Mouse (Mus musculus) CD4-positive helper T cell, adult 2 months (primary cell): ENCODE data around the gene Atg3.

Experiments used
- DNase-seq: peaks from one replicate; pipeline ENCODE4 v3.0.0-alpha.2; 2012; ENCODE audit warnings: low read depth, missing footprints, low spot score

The Atg3 gene

GRCm38 (mm10) chr16:45158522-45159388, at the start of gene Atg3, which contains the start of gene Slc35a5:
Atg3 (plus strand) TSS chr16:45158785.
Slc35a5 (minus strand) TSS chr16:45158706.
- peak; percentile 99 for DNase-seq

- DNase-seq: no peak
These were observed 48.1 kb upstream of the Atg3 start for GRCm38 (mm10) chr16:45110498-45110897.

GRCm38 (mm10) chr16:45117200-45117599, 41.4 kb upstream of the Atg3 start:
- no peak for DNase-seq

- no peak for DNase-seq
These were observed 39.8 kb upstream of the Atg3 start for GRCm38 (mm10) chr16:45118760-45119159.

- no peak for DNase-seq
These were observed 37.6 kb upstream of the Atg3 start for GRCm38 (mm10) chr16:45120844-45121425.

- no peak for DNase-seq
These were observed 36.0 kb upstream of the Atg3 start for GRCm38 (mm10) chr16:45122571-45122970.

- DNase-seq: peak; percentile 36
These were observed 34.1 kb upstream of the Atg3 start for GRCm38 (mm10) chr16:45124230-45125203.

- no peak for DNase-seq
These were observed 30.5 kb upstream of the Atg3 start for GRCm38 (mm10) chr16:45127936-45128710.

GRCm38 (mm10) chr16:45141711-45142110, 16.9 kb upstream of the Atg3 start:
- DNase-seq: peak; percentile 21

GRCm38 (mm10) chr16:45142565-45142964, 16.0 kb upstream of the Atg3 start:
- DNase-seq: no peak

GRCm38 (mm10) chr16:45145119-45145518, 13.5 kb upstream of the Atg3 start:
- no peak for DNase-seq

GRCm38 (mm10) chr16:45148488-45149082, 10.0 kb upstream of the Atg3 start:
- no peak for DNase-seq

- DNase-seq: no peak
These were observed 3.8 kb upstream of the Atg3 start for GRCm38 (mm10) chr16:45154741-45155250.

GRCm38 (mm10) chr16:45158136-45158521, 456 bp upstream of the Atg3 start:
- no peak for DNase-seq

GRCm38 (mm10) chr16:45159389-45159716, 768 bp downstream of the Atg3 start:
- no peak for DNase-seq

GRCm38 (mm10) chr16:45178552-45178951, 20.0 kb downstream of the Atg3 start:
- DNase-seq: no peak

- peak; percentile 7 for DNase-seq
These were observed 23.2 kb downstream of the Atg3 start for GRCm38 (mm10) chr16:45181824-45182223.

- DNase-seq: peak; percentile 75
These were observed 34.0 kb downstream of the Atg3 start for GRCm38 (mm10) chr16:45192613-45193012.

GRCm38 (mm10) chr16:45196816-45197215, 38.2 kb downstream of the Atg3 start:
- DNase-seq: peak; percentile 77

- DNase-seq: no peak
These were observed 42.8 kb downstream of the Atg3 start for GRCm38 (mm10) chr16:45201395-45201794.
